Mouse (Mus musculus) small intestine, adult 2 months (tissue): ENCODE measurements around the gene Cpne2. TPM values are rescaled to one million over a fixed set of nuclear protein-coding genes. Genes with fewer than 3 reads are reported as not detected.

Source experiments
- H3K27ac ChIP-seq: fragments of 200-500 bp; 2 replicates; pipeline ENCODE4 v1.5.1; 2012; ENCODE audit warnings: low read depth, low read length, control low read depth, inconsistent platforms; ENCODE audit not compliant: insufficient read depth
- H3K27me3 ChIP-seq: fragments of 200-500 bp; 2 replicates; pipeline ENCODE4 v1.6.1; 2012; ENCODE audit warnings: mild to moderate bottlenecking, moderate library complexity, low read length, inconsistent platforms; ENCODE audit not compliant: control insufficient read depth, insufficient read depth
- H3K36me3 ChIP-seq: fragments of 200-500 bp; 2 replicates; pipeline ENCODE4 v1.6.1; 2012; ENCODE audit warnings: mild to moderate bottlenecking, low read length, control low read depth, inconsistent platforms; ENCODE audit not compliant: control insufficient read depth, insufficient read depth
- H3K4me1 ChIP-seq: fragments of 200-500 bp; 2 replicates; pipeline ENCODE4 v1.6.1; 2012; ENCODE audit warnings: low read length, inconsistent platforms, mixed read lengths; ENCODE audit not compliant: control insufficient read depth, insufficient read depth, insufficient read length
- H3K4me3 ChIP-seq: fragments of 200-500 bp; 2 replicates; pipeline ENCODE4 v1.5.1; 2012; ENCODE audit warnings: low read depth, mild to moderate bottlenecking, control low read depth, inconsistent platforms, low read length, moderate library complexity
- CTCF ChIP-seq: fragments of 200-500 bp; IDR thresholded peaks from 2 replicates; pipeline ENCODE4 v1.5.1; 2012; ENCODE audit warnings: low read depth, mild to moderate bottlenecking, control low read depth, inconsistent platforms, low read length, moderate library complexity, mixed read lengths; ENCODE audit not compliant: insufficient replicate concordance, insufficient read length; ENCODE audit errors: extremely low read depth
- POLR2A ChIP-seq: fragments of 200-500 bp; IDR thresholded peaks from 2 replicates; pipeline ENCODE4 v1.6.1; 2012; ENCODE audit warnings: low read depth, mild to moderate bottlenecking, control low read depth, inconsistent platforms, low read length, moderate library complexity
- WGBS: fragments of 180-500 bp; shearing (Covaris S2); methylation state at CpG from one replicate; pipeline ENCODE4 v1.1.7; 2018; 5-methylcytosine and 5-hydroxymethylcytosine counted together
- polyA plus RNA-seq: library from polyadenylated mRNA; depleted of rRNA; stranded (reverse); fragments of >200 nt; gene quantifications from 2 replicates; pipeline ENCODE4 v1.2.3, GENCODE M21; 2012

Gene Cpne2
- polyA plus RNA-seq, 1 experiment: 108 TPM

GRCm38 (mm10) chr8:94522482-94522881, 10.3 kb upstream of the Cpne2 start:
- peaks cover under 1% of the 10 kb centered on the region; the same call in 1 of the 2 replicates for H3K4me1 ChIP-seq
- H3K27ac ChIP-seq: no peak overlapping the region
- TF ChIP-seq POLR2A (no peak), CTCF (no peak)
- H3K4me3 ChIP-seq: no peak overlapping the region
- no peaks in the 10 kb centered on the region for H3K27me3 ChIP-seq
- WGBS: 67% methylated on average over 3 of the region's 3 CpGs
- peaks cover 5% of the 10 kb centered on the region for H3K36me3 ChIP-seq

- 80% methylated on average over 9 of the region's 9 CpGs for WGBS
- Histone ChIP-seq H3K27me3 (no peaks in the 10 kb centered on the region), H3K4me3 (no peak overlapping the region), H3K4me1 (peaks cover 17% of the 10 kb centered on the region; the same call in 1 of the 2 replicates), H3K27ac (no peak overlapping the region), H3K36me3 (peaks cover 2% of the 10 kb centered on the region; the same call in 1 of the 2 replicates)
- TF ChIP-seq CTCF: no peak
- no peak for TF ChIP-seq POLR2A
Observed at GRCm38 (mm10) chr8:94524554-94524953, 8.2 kb upstream of the Cpne2 start.

- Histone ChIP-seq H3K27me3 (no peaks in the 10 kb centered on the region), H3K36me3 (peaks cover 2% of the 10 kb centered on the region; the same call in 1 of the 2 replicates), H3K4me3 (no peak overlapping the region), H3K27ac (peak overlapping the region; percentile 39; the same call in 1 of the 2 replicates), H3K4me1 (peaks cover 29% of the 10 kb centered on the region; the same call in 1 of the 2 replicates)
- TF ChIP-seq POLR2A (no peak), CTCF (no peak)
- 53% methylated on average over 7 of the region's 7 CpGs for WGBS
Observed at GRCm38 (mm10) chr8:94527178-94527577, 5.6 kb upstream of the Cpne2 start.

- Histone ChIP-seq H3K27me3 (0 out of 2 replicates have a peak, but pooled peaks cover 2% of the 10 kb centered on the region), H3K36me3 (no peaks in the 10 kb centered on the region), H3K27ac (peak overlapping the region; percentile 24), H3K4me1 (peaks cover 30% of the 10 kb centered on the region), H3K4me3 (no peak overlapping the region)
- TF ChIP-seq POLR2A (no peak), CTCF (peak; percentile 52; the same call in 1 of the 2 replicates)
- WGBS: 12% methylated on average over 4 of the region's 4 CpGs
Observed at GRCm38 (mm10) chr8:94528245-94528644, 4.5 kb upstream of the Cpne2 start.

- 52% methylated on average over 4 of the region's 4 CpGs for WGBS
- Histone ChIP-seq H3K27me3 (0 out of 2 replicates have a peak, but pooled peaks cover 2% of the 10 kb centered on the region), H3K4me3 (no peak overlapping the region), H3K4me1 (peaks cover 42% of the 10 kb centered on the region), H3K36me3 (no peaks in the 10 kb centered on the region), H3K27ac (peak overlapping the region; percentile 81)
- no peak for TF ChIP-seq POLR2A
- no peak for TF ChIP-seq CTCF
Observed at GRCm38 (mm10) chr8:94529875-94530274, 2.9 kb upstream of the Cpne2 start.

- Histone ChIP-seq H3K27me3 (0 out of 2 replicates have a peak, but pooled peaks cover 2% of the 10 kb centered on the region), H3K27ac (0 out of 2 replicates have a peak overlapping the region, but pooled peaks have one; percentile 13), H3K36me3 (no peaks in the 10 kb centered on the region), H3K4me3 (no peak overlapping the region), H3K4me1 (peaks cover 46% of the 10 kb centered on the region)
- WGBS: 86% methylated on average over 4 of the region's 4 CpGs
- no peak for TF ChIP-seq CTCF
- no peak for TF ChIP-seq POLR2A
Observed at GRCm38 (mm10) chr8:94530643-94531042, 2.1 kb upstream of the Cpne2 start.

GRCm38 (mm10) chr8:94532000-94532399, 790 bp upstream of the Cpne2 start:
- no peak overlapping the region for H3K27ac ChIP-seq
- no peaks in the 10 kb centered on the region for H3K36me3 ChIP-seq
- H3K27me3 ChIP-seq: 0 out of 2 replicates have a peak, but pooled peaks cover 2% of the 10 kb centered on the region
- no peak overlapping the region for H3K4me3 ChIP-seq
- peaks cover 58% of the 10 kb centered on the region for H3K4me1 ChIP-seq
- no peak for TF ChIP-seq POLR2A
- no peak for TF ChIP-seq CTCF
- WGBS: 38% methylated on average over 8 of the region's 8 CpGs

GRCm38 (mm10) chr8:94532525-94532872, 291 bp upstream of the Cpne2 start:
- Histone ChIP-seq H3K27ac (no peak overlapping the region), H3K36me3 (no peaks in the 10 kb centered on the region), H3K27me3 (0 out of 2 replicates have a peak, but pooled peaks cover 2% of the 10 kb centered on the region), H3K4me1 (peaks cover 57% of the 10 kb centered on the region), H3K4me3 (peak overlapping the region; percentile 91)
- no peak for TF ChIP-seq CTCF
- TF ChIP-seq POLR2A: no peak
- 2% methylated on average over 34 of the region's 34 CpGs for WGBS
